Mouse (Mus musculus) embryonic facial prominence, embryonic 10.5 days (tissue): ENCODE results near the gene Spag5. TPM values are rescaled to one million over a fixed set of nuclear protein-coding genes. Genes with fewer than 3 reads are reported as not detected.

Source experiments
- DNase-seq: peaks from one replicate; pipeline ENCODE4 v3.0.0-alpha.2; 2017; ENCODE audit warnings: low spot score
- H3K27ac ChIP-seq: fragments of 300-500 bp; sonication (generic); replicated peaks from 2 replicates; pipeline ENCODE4 v1.5.1; 2016; ENCODE audit warnings: mild to moderate bottlenecking
- H3K27me3 ChIP-seq: fragments of 300-500 bp; sonication (generic); replicated peaks from 2 replicates; pipeline ENCODE4 v1.6.1; 2016; ENCODE audit warnings: low read depth, mild to moderate bottlenecking; ENCODE audit not compliant: poor library complexity, severe bottlenecking
- H3K36me3 ChIP-seq: fragments of 300-500 bp; sonication (generic); replicated peaks from 2 replicates; pipeline ENCODE4 v1.6.1; 2016; ENCODE audit warnings: mild to moderate bottlenecking, moderate library complexity
- H3K4me1 ChIP-seq: fragments of 300-500 bp; sonication (generic); 2 replicates; pipeline ENCODE4 v1.6.1; 2016
- H3K4me3 ChIP-seq: fragments of 300-500 bp; sonication (generic); 2 replicates; pipeline ENCODE4 v1.5.1; 2016; ENCODE audit warnings: mild to moderate bottlenecking, moderate library complexity
- H3K9me3 ChIP-seq: fragments of 300-500 bp; sonication (generic); 2 replicates; pipeline ENCODE4 v1.6.1; 2016; ENCODE audit warnings: mild to moderate bottlenecking
- WGBS: fragments of 180-500 bp; shearing (Covaris S2); methylation state at CpG from one replicate; pipeline ENCODE4 v1.1.7; 2016; 5-methylcytosine and 5-hydroxymethylcytosine counted together
- polyA plus RNA-seq: library from polyadenylated mRNA; unstranded; fragments of >200 nt; fragmentation: Nextera tagmentation; extraction: Ambion mirVana; gene quantifications from 2 replicates; pipeline ENCODE4 v1.2.1, GENCODE M21; 2016

Gene Spag5
- polyA plus RNA-seq, 1 experiment from 2014 or later: 65.7 TPM

DNA sequence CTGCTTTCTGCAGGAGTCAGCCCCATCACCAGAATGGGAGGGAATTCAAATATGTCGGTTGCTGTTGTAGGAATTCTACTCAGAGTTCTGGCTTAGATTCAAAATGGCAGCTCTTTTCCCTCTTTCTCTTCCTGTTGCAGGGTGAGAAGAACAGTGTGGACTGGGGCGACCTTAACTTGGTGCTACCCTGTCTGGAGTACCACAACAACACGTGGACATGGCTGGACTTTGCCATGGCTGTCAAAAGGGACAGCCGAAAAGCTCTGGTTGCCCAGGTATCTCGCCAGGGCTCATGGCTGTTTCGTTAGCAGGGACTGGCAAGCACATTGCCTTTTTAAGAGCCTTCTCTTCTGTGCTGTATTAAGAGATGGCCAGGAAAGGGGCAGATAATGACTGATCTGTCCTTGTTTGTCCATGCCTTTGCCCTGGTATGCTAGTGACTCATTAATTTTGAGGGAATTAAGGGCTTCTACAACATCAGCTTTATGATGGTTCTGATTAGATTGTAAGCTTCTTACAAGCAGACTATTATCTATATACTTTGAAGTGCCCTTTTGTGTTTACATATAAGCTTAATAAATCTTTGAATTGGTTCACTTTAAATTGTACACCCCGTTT lies 12.1 kb upstream of the Spag5 start:
- no peak overlapping the region for H3K27ac ChIP-seq
- no peaks in the 10 kb centered on the region for H3K27me3 ChIP-seq
- H3K36me3 ChIP-seq: peaks cover 96% of the 10 kb centered on the region
- WGBS: 91% methylated on average over 7 of the region's 7 CpGs
- no peaks in the 10 kb centered on the region for H3K9me3 ChIP-seq
- no peak for DNase-seq
- H3K4me3 ChIP-seq: no peak overlapping the region
- H3K4me1 ChIP-seq: no peaks in the 10 kb centered on the region; the same call in 1 of the 2 replicates

- Histone ChIP-seq H3K27me3 (no peaks in the 10 kb centered on the region), H3K4me1 (no peaks in the 10 kb centered on the region), H3K4me3 (no peak within 1 kb of the TSS), H3K9me3 (no peaks in the 10 kb centered on the region), H3K36me3 (peaks cover 82% of the 10 kb centered on the region), H3K27ac (no peak within 1 kb of the TSS)
- no peak for DNase-seq
- 87% methylated on average over 4 of the region's 4 CpGs for WGBS
Observed at GRCm38 (mm10) chr11:78290654-78291053, 10.7 kb upstream of the Spag5 start, which contains the start of gene BC030499. TSS of gene BC030499 (plus strand) at chr11:78290841.

GRCm38 (mm10) chr11:78294585-78294984 lies 6.7 kb upstream of the Spag5 start:
- no peak overlapping the region for H3K27ac ChIP-seq
- H3K36me3 ChIP-seq: peaks cover 43% of the 10 kb centered on the region
- H3K4me3 ChIP-seq: no peak overlapping the region
- H3K27me3 ChIP-seq: no peaks in the 10 kb centered on the region
- no peaks in the 10 kb centered on the region for H3K4me1 ChIP-seq
- WGBS: 95% methylated on average over 6 of the region's 6 CpGs
- H3K9me3 ChIP-seq: no peaks in the 10 kb centered on the region
- DNase-seq: no peak

DNA sequence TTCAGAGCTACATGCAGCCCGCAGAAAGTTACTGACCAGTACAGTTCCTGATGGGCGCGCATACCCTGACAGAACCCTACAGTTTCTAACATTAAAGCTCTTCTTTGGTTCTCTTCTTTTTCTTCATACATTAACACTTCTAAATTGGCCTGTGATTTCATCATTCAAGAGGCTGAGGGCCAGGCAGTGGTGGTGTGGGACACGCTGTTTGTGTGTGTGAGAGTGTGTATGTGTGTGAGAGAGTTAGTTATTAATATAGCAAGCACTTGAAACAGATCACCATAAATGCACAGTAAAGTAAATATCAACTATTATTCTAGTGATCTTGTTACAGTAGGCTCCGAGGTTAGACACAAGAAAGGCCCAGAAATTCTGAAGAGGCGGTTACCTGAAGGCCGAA lies 412 bp upstream of the Spag5 start:
- Histone ChIP-seq H3K9me3 (no peaks in the 10 kb centered on the region), H3K27me3 (no peaks in the 10 kb centered on the region), H3K36me3 (peaks cover 29% of the 10 kb centered on the region), H3K4me1 (peaks cover 20% of the 10 kb centered on the region), H3K4me3 (peak overlapping the region; percentile 94), H3K27ac (peak overlapping the region; percentile 96)
- WGBS: 68% methylated on average over 7 of the region's 7 CpGs
- DNase-seq: no peak

- DNase-seq: no peak
- peaks cover 73% of the 10 kb centered on the region for H3K36me3 ChIP-seq
- no peaks in the 10 kb centered on the region for H3K9me3 ChIP-seq
- peaks cover 25% of the 10 kb centered on the region for H3K4me1 ChIP-seq
- H3K27ac ChIP-seq: no peak overlapping the region
- no peaks in the 10 kb centered on the region for H3K27me3 ChIP-seq
- 92% methylated on average over 4 of the region's 4 CpGs for WGBS
- H3K4me3 ChIP-seq: 0 out of 2 replicates have a peak overlapping the region, but pooled peaks have one; percentile 23
Observed at GRCm38 (mm10) chr11:78305272-78305671, 3.9 kb downstream of the Spag5 start.

DNA sequence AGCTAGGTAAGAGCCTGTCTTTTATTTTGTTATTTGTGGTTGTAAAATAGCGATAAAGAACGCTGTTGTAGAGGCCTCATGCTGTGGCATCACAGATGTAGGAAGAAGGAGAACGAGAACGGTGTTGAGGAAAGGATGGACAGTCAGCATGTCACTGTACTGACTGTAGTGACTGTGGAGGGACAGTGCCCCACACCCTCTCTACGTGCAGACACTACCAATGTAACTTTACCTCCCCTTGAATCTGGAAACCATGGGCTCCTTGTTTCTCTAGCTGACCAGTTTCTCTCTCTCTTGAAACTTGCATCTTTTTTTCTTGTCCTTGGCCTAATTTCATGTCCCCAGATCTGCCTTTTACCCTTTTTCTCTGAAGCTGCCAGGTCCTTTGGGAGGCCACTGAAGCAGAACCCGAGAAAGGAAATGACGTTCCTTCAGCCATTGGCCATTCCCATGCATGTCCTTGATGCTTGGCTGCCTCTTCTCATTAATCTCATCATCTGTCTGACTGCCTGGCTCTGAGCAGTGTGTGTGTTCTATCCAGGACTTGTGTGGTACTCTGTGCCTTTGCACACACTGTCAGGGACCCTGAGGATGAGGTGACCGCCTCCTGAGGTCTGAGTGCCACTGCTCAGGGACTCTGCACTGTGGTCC lies 9.7 kb downstream of the Spag5 start:
- Histone ChIP-seq H3K27me3 (no peaks in the 10 kb centered on the region), H3K4me3 (no peak overlapping the region), H3K9me3 (no peaks in the 10 kb centered on the region), H3K36me3 (peaks cover 100% of the 10 kb centered on the region), H3K27ac (no peak overlapping the region), H3K4me1 (0 out of 2 replicates have a peak, but pooled peaks cover 5% of the 10 kb centered on the region)
- 90% methylated on average over 8 of the region's 8 CpGs for WGBS
- no peak for DNase-seq

GRCm38 (mm10) chr11:78313662-78314061 lies 12.3 kb downstream of the Spag5 start:
- WGBS: 94% methylated on average over 2 of the region's 2 CpGs
- Histone ChIP-seq H3K4me1 (no peaks in the 10 kb centered on the region), H3K36me3 (peaks cover 100% of the 10 kb centered on the region), H3K9me3 (no peaks in the 10 kb centered on the region), H3K27me3 (no peaks in the 10 kb centered on the region), H3K4me3 (no peak overlapping the region), H3K27ac (no peak overlapping the region)
- no peak for DNase-seq

DNA sequence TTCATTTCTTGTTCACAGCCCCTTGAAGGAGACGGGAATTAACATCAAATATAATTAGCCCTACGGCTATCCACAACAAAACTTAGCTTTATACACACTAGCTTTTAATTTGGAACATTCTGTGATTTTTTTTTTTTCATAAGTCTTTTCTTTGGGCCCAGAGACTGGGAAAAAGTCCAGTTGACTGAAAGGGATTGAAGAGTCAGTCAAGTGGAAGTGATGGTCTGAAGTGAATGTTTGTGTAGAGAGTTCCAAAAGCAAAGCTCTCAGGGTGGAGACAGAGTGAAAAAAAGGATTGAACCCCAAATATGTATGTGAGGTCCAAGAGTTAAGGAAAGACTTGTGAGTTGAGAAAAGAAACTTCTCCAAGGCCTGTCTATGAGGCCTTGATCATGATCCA lies 17.1 kb downstream of the Spag5 start:
- Histone ChIP-seq H3K27me3 (no peaks in the 10 kb centered on the region), H3K4me3 (no peak overlapping the region), H3K27ac (no peak overlapping the region), H3K36me3 (peaks cover 97% of the 10 kb centered on the region), H3K9me3 (no peaks in the 10 kb centered on the region), H3K4me1 (peaks cover 16% of the 10 kb centered on the region)
- DNase-seq: no peak
- WGBS: 93% methylated on average over 2 of the region's 2 CpGs

GRCm38 (mm10) chr11:78322076-78322831 lies 20.9 kb downstream of the Spag5 start:
- Histone ChIP-seq H3K27me3 (no peaks in the 10 kb centered on the region), H3K27ac (no peak overlapping the region; the same call in 1 of the 2 replicates), H3K4me1 (peaks cover 19% of the 10 kb centered on the region), H3K4me3 (peak overlapping the region; percentile 4; the same call in 1 of the 2 replicates), H3K9me3 (no peaks in the 10 kb centered on the region), H3K36me3 (peaks cover 86% of the 10 kb centered on the region)
- WGBS: 77% methylated on average over 2 of the region's 2 CpGs
- no peak for DNase-seq

DNA sequence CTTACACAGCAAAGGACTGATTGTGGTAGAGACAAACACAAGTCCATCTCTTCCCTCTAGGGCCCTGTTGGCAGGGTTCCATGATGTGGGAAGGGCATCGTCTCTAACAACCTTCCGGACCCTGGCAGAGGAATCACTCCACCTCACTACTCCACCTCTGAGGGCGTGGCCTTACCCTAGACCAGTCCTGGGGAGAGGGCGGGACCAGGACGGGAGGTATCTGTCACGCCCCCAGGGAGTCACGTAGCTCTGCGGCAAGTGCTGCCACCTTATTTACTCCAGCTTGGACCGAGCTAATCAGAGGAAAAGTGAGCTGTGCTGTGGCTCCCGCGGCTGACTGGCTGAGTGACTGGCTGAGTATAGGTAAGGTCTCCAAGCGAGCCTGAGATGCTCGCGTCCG lies 21.5 kb downstream of the Spag5 start, which contains the start of gene Aldoc:
TSS of gene Aldoc (plus strand) at position 109 of the 400 bp plus-strand sequence.
- H3K4me1 ChIP-seq: peaks cover 19% of the 10 kb centered on the region
- peak within 1 kb of the TSS; percentile 4; the same call in 1 of the 2 replicates for H3K4me3 ChIP-seq
- peak; percentile 81 for DNase-seq
- H3K9me3 ChIP-seq: no peaks in the 10 kb centered on the region
- no peaks in the 10 kb centered on the region for H3K27me3 ChIP-seq
- peaks cover 80% of the 10 kb centered on the region for H3K36me3 ChIP-seq
- no peak within 1 kb of the TSS; the same call in 1 of the 2 replicates for H3K27ac ChIP-seq
- WGBS: 3% methylated on average over 15 of the region's 15 CpGs

- H3K36me3 ChIP-seq: peaks cover 67% of the 10 kb centered on the region
Observed at GRCm38 (mm10) chr11:78324000-78324785, 22.9 kb downstream of the Spag5 start.

DNA sequence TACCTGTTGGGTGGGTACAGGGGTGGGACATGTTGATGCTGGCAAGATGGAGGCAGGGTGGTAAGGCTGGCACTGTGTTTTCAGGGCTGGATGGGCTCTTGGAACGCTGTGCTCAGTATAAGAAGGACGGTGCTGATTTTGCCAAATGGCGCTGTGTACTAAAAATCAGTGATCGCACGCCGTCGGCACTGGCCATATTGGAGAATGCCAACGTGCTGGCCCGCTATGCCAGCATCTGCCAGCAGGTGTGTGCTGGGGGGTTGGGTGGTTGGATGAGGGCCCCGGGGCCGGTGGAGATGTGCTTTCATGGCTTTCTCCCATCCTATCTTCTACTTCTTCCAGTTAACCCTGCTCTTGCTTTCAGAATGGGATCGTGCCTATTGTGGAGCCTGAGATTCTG lies 23.6 kb downstream of the Spag5 start:
- Histone ChIP-seq H3K4me3 (no peak overlapping the region), H3K27me3 (no peaks in the 10 kb centered on the region), H3K36me3 (peaks cover 59% of the 10 kb centered on the region), H3K4me1 (peaks cover 35% of the 10 kb centered on the region), H3K9me3 (no peaks in the 10 kb centered on the region), H3K27ac (no peak overlapping the region)
- DNase-seq: no peak
- 97% methylated on average over 12 of the region's 12 CpGs for WGBS

More at GRCm38 (mm10) chr11:78324000-78324785, 22.9 kb downstream of the Spag5 start:
- H3K9me3 ChIP-seq: no peaks in the 10 kb centered on the region
- DNase-seq: no peak
- no peak overlapping the region for H3K4me3 ChIP-seq
- H3K27me3 ChIP-seq: no peaks in the 10 kb centered on the region
- no peak overlapping the region for H3K27ac ChIP-seq
- WGBS: 89% methylated on average over 15 of the region's 15 CpGs
- peaks cover 30% of the 10 kb centered on the region for H3K4me1 ChIP-seq
